Mouse (Mus musculus): ENCODE measurements around the gene Dhrs7c.
A peak's percentile ranks its signal among the peaks of the same experiment; 100 is the strongest.

DNA sequence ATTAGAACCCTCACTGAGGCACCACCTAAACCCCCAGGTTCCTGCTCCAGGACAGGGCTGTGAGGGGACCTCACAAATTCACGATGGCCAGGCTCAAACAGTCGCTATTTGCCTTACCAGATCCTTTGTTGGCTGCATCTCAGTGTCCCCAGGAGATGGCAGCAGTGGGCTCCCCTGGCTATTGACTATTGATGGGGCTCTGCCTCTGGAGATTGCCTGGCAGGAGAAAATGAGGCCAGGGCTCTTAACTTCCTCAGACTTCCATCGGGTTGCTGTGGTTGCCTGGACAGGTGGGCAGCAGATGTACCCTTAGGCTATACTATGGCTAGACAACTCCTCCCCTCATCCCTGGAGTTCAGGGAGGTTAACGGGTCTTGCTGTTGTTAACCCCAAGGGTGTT is 22.2 kb downstream of the Dhrs7c start:
- peak; percentile 40; the same call in 1 of the 2 replicates for TF ChIP-seq CTCF (IDR thresholded peaks at IDR 0.05; ENCODE audit: borderline replicate concordance, insufficient read depth, low read length)
- TF ChIP-seq POLR2A (IDR thresholded peaks at IDR 0.05; ENCODE audit: low read depth, low read length) = no peak

Measured in embryonic fibroblast, embryonic 13.5 days (primary cell).